Mouse (Mus musculus) heart, adult 18-20 months (tissue): ENCODE measurements at regions not wholly inside any gene's neighbourhood (a gene's known extent, or its start where the extent isn't known, plus 50 kb on each side); places are given as distances from the start of the nearest gene placed in this dataset.

ENCODE experiments used
- DNase-seq, 2 experiments: peaks; one replicate each; pipeline ENCODE4 v3.0.0; 2021 to 2022; ENCODE audit warnings: mixed read lengths in 1 of 2

DNA sequence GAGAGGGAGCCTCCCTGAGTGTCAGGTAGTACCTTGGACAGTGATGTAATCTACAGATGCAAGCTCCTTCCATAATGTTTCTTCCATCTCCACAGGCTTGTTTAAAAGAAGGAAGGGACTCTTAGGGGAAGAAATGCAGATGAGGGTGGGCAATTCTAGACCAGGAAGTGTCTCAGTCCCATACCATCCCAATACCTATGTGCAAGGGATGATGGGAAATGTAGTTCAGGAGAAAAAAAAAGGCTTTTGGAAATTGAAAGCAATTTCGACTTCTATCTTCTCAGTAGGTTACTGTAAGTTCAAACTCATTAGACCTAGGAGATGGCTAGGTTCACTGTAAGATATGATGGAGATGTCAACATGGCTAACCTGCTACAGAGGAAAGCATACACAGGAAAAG is 68.3 kb downstream of the Cd83 start:
- DNase-seq, result no peak

- DNase-seq, result no peak
Observed at GRCm38 (mm10) chr13:43854973-43855372, 70.4 kb downstream of the Cd83 start.

DNA sequence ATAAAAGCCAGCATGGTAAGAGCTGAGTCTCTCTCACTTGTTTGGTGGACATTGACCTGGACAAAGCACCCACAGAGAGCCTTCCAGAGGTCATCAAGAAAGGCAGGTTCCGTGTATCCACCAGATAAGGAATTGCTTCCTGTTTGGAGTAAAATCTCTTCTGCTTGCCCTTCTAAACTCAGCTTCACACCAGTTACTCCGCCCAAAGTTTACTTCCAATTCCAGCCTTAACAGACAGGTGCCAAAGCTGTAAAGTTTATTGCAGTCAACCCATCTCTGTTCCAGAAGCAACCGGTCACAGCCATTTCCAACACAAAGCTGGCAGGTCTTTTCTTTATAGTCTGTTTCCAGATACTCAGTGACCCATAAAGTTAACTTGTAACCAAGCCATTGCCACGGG is 76.4 kb downstream of the Cd83 start:
- no peak for DNase-seq

DNA sequence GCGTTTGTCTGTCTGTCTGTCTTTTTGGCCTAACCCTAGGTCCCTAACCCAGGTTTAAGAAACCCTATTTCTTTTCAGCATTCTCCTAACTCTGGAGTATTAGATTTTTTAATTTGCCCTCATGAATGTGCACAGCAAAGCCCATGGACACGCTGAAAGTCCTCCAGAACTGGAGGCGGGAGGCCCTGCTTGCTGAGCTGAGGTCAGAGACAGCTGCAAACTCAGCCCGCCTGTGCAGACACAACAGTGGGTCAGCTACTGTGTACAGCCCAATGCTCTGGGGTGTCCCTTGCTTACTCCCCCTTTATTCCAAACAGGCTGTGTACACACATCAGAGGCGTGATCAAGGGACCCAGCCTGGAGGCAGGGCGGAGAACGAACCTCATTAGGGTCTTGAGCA is 76.8 kb downstream of the Cd83 start:
- DNase-seq, result no peak

DNA sequence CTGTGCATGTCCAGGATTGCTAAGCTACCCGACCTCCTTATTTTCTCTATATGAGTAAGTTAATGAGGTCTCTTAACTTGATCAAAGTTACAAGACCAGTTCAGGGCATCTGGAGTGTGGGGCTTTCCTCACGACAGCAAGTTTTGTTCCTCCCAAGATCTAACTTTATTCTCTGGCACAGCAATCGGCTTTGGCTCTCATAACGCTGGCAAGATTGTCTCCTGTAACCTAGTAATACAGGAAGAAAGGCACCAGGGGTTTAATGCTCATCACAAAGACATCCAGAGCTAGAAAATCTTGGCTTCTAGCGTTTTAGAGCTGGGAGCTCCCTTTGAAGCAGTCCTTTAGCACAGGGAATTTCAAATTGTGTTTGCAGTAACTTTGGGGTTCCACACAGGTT is 77.5 kb downstream of the Cd83 start:
- DNase-seq, result no peak

DNA sequence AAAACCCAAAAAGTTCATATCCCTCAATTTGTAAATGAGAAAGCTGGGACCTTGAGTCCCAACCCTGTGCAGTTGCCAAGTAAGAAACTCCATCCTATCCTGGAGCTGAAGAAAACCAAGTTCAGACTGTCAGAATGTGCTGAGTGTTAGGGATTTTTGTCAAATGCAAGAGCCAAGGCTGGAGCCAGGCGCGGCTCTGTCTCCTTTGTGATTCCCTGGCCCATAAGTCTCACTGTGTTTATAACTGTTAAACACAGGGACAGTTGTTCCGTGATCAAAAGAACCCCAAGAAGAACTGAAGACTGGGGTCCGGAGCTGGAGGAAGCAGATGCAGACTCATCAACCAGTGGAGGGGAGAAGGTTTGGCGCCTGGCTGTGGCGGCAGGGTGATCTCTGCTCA is 78.0 kb downstream of the Cd83 start:
- no peak for DNase-seq

- no peak for DNase-seq
Observed at GRCm38 (mm10) chr13:43863581-43864100, 79.1 kb downstream of the Cd83 start.

- DNase-seq, result peak; percentile 98 to 99
Observed at GRCm38 (mm10) chr13:43864153-43864861, 79.7 kb downstream of the Cd83 start.

DNA sequence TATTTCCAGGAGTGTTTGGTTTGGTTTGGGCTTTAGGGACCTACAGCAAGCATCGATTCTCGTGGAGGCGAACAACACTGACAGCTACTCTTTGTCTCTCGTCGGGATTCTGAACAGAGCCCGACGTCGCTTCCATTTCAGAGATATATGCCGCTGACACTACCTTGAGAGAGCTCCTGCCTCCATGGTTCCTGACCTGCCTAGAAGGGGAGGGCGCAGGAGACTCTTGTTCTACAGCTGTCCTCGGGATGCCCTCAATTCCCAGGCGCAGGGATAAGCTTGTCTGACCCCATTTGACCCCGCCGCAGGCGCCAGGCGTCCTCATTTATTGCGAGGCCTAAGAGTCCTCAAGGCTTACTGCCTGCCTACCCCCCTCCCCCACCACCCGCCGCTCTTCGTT is 80.5 kb downstream of the Cd83 start:
- peak; percentile 38 to 62 for DNase-seq

DNA sequence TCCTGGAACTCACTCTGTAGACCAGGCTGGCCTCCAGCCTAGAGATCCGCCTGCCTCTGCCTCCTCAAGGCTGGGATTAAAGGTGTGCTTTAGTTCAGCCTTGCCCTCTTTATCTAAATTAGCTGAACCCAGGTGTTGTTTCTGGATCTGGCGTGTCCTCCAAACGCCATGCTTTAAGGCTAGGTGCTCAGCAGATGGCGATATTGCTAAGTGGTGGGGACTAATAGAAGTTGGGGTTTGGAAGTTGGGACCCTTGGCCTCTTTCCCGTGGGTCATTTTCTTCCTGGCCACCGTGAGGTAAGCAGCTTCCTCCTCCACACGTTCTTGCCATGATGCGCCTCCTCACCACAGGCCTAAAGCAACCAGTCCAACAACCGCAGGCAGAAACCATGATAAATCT is 91.3 kb downstream of the Cd83 start:
- DNase-seq, result no peak

DNA sequence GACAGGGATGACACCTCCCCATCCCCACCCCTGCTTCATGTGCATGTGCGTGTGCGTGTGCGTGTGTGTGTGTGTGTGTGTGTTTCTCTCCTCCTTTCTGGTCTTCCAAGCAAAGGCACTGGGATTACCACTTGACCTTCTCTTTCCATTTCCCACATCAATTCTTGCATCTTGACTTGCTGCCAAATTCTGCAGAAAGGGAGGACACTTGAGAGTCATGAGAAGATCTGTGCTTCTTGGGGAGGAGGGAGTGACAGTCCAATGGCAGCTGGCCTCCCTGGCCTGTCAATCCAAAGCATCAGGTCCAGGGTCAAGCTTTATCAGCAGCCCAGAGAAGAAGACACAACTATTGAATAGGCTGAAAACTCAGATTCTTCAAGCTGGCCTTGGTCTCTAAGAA is 102.7 kb downstream of the Cd83 start:
- no peak for DNase-seq

- DNase-seq, result no peak
Observed at GRCm38 (mm10) chr13:43891928-43892327, 107.4 kb downstream of the Cd83 start.

DNA sequence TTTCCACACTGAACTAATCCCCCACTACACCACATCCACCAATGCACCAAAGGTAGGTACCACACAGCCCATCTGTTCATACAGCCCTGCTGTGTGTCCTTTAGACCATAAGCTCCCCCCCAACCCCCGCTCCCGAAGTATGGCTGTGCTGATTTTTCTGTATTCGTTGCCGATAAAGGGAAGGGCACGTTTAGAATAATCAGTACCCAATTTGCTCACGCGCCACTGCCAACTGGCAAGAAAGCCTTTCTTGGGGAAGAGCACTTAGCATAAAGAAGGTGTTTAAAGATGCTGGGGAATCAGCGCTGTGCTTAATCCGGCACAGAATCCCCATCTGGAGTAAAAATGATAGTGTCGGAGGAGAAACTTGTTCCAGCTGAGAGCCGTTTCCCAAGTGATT is 111.4 kb downstream of the Cd83 start:
- no peak for DNase-seq

GRCm38 (mm10) chr13:43897046-43897445 is 112.5 kb downstream of the Cd83 start:
- DNase-seq, result no peak

- no peak for DNase-seq
Observed at GRCm38 (mm10) chr13:43898555-43899258, 114.1 kb downstream of the Cd83 start.

DNA sequence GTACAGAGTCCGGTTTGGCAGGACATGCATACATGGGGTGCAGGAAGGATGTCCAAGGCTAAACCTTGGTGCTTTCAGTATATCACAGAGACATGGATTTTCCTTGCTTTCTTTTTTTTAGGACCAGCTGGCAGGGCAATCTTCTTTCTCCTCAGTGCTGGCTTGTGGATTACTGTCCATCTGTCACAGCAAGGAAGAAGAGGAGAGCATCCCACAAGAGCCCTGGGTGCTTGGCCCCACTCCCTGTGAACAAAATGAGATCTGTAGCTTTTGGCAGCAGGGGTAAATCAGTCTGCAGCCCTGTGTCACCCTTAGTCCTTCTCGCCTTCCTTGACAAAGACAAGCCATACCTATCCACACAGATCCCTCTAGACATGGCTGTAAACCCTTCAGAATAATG is 115.5 kb downstream of the Cd83 start:
- no peak for DNase-seq

GRCm38 (mm10) chr13:43900758-43901157 is 116.2 kb downstream of the Cd83 start:
- peak; percentile 23 to 55 for DNase-seq

DNA sequence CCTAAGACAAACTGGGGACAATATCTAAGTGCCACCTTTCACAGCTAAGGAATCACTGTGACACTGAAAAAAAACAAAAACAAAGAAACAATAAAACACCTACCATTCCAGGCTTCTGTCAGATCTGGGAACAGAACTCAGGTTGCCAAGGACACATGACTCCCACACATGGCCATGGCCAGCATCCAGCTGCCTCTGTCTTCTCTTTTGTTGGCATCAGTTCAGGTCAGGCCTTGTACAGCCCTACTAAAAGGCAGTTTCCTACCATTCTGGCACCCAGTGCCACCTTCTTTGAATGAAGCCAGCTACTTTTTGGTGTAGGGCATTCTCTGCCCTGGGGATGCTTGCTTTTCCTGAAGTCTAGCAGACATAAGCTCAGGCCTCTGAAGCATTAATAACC is 118.8 kb downstream of the Cd83 start:
- peak; percentile 65 for DNase-seq

- no peak for DNase-seq
Observed at GRCm38 (mm10) chr13:43904291-43904690, 119.7 kb downstream of the Cd83 start.

DNA sequence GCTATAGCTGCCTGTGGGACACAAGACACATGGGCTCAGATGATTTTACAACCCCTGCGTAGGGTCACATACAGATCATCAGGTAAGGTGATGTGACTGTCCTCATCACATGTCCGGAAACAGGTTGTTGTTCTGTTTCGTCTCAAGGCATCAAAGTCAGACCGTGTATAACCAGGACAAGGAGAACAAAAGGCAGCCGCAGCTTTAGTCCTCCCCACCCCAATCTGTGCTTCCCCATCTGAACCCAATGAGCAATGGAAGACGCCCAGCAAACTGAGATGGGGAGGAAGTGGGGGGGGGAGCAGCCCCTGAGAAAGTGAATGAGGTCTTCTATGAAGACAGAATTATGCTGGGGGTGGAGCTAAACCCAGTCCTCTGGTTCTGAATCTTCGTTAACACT is 121.7 kb downstream of the Cd83 start:
- DNase-seq, result no peak

DNA sequence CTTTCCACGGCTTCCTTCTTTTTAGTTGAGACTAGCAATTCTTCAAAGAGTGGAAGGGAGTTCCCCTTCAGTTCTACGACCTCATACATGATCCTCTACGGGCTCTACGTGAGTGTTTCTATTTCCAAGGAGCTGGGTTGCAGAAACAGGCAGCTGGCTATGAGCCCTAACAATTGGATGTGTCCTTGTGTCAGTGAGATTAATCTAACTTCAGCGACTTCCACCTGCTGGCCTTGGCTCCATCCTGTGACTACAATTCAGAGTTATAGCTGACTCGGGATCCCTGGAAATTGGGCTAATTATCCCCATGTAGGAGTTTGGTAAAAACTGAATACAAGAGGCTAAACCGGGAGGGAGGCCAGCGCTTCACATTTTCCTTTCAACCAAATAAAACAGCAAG is 122.8 kb downstream of the Cd83 start:
- DNase-seq, result peak; percentile 38 to 43

DNA sequence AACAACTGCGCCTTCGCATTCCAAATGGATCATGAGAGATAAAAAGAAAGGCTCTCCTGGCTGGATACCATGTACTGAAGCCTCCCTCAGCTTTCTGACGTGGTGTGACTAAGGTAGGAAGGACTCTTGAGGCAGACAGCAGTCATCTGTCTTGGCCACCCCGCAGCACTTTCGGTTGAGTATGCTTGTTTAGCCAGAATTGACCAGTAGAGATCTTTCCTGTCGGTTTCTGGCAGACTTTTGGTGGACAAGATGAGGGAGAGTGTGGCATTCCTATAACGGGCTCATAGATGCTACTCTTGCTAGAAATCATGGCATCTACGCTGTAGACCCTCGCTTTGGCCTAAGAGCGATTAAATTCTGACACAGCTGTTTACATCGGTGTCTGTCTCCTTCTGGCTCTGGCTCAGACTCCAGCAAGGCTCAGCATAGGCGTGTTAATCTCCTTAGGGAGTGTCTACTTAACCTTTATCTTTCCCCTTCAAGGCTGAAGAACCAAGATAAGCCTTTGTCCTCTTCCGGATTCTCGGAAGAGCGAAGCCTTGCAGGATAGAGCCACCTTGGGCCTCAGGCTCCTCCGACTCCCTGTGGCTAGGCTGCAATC is 123.6 kb downstream of the Cd83 start:
- DNase-seq, result peak; percentile 58 to 66

DNA sequence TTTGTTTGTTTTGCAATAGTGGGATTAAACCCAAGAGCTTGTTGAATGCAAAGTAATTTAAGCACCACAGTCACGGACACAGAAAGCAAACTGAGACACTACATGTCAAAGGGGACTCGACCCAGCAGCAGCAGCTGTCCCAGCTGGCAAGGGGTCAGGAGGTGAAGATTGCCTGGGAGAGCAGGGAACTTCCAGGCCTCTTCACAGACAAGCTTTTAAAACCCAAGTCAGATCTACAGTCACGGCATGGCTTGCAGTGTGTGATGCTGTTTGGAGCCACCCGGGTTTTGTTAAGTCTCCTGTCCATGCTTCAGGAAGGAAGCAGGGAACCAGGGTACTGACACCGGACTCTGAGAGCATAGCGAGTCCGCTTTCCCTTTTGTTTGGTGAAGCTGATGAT is 125.4 kb downstream of the Cd83 start:
- no peak for DNase-seq
